Mouse (Mus musculus) pancreas, adult 10 weeks (tissue): ENCODE measurements around the gene Tmem229a. TPM values are rescaled to one million over a fixed set of nuclear protein-coding genes. Genes with fewer than 3 reads are reported as not detected.

Experiments used
- polyA plus RNA-seq: library from polyadenylated mRNA; stranded (reverse); fragments of 350-450 nt; fragmentation: Illumina TruSeq; extraction: RNeasy Lipid Tissue Mini Kit (QIAGEN cat#74804); gene quantifications from one replicate; pipeline ENCODE4 v1.2.3, GENCODE M21; 2015; ENCODE audit warnings: low read depth, low replicate concordance; ENCODE audit not compliant: insufficient read depth

Tmem229a gene
- polyA plus RNA-seq, result 0.85 TPM

GRCm38 (mm10) chr6:24955946-24956585 is at the start of gene Tmem229a:
Tmem229a (minus strand) TSS chr6:24956297.

Other genes starting within 250 kb of the Tmem229a start
- not detected for gene Hyal6, start 223.1 kb downstream of the Tmem229a start, polyA plus RNA-seq
- not detected for gene Hyal4, start 208.0 kb downstream of the Tmem229a start, polyA plus RNA-seq
- gene Spam1, start 165.1 kb downstream of the Tmem229a start, polyA plus RNA-seq, result not detected
- not detected for gene Hyal5, start 98.3 kb downstream of the Tmem229a start, polyA plus RNA-seq